Mouse (Mus musculus): Measurements from ENCODE around the gene Zfp592. TPM values are rescaled to one million over a fixed set of nuclear protein-coding genes. Genes with fewer than 3 reads are reported as not detected.
A peak's percentile ranks its signal among the peaks of the same experiment; 100 is the strongest.

Gene Zfp592
- total and polyA plus RNA-seq, 2 experiments from 2014 or later = 4.4 to 25.6 TPM

GRCm38 (mm10) chr7:81043023-81043620 is 49.6 kb downstream of the Zfp592 start:
- ATAC-seq (ENCODE audit: low FRiP score) (no peak), DNase-seq (ENCODE audit: low spot score) (peak; percentile 44)
- WGBS = 68% methylated on average over 5 of the region's 5 CpGs
- no peak overlapping the region for H3K4me3 ChIP-seq (ENCODE audit: low read depth, low read length)
- peak overlapping the region; percentile 33 for H3K27ac ChIP-seq (ENCODE audit: low read depth, low read length)
- H3K9me3 ChIP-seq (ENCODE audit: low read length) = no peaks in the 10 kb centered on the region
- no peak for TF ChIP-seq CTCF (IDR thresholded peaks at IDR 0.05)
- H3K27me3 ChIP-seq (ENCODE audit: insufficient read depth, low read length) = no peaks in the 10 kb centered on the region
- peaks cover 44% of the 10 kb centered on the region for H3K36me3 ChIP-seq (ENCODE audit: insufficient read depth, low read length)
- H3K4me2 ChIP-seq (ENCODE audit: low read depth, low read length, poor library complexity, severe bottlenecking) = no peak overlapping the region
- no peaks in the 10 kb centered on the region for H3K4me1 ChIP-seq (ENCODE audit: insufficient read depth, low read length)
- no peak overlapping the region for H3K9ac ChIP-seq (replicated peaks; ENCODE audit: low read length, poor library complexity, severe bottlenecking)

- ATAC-seq (ENCODE audit: low FRiP score) = no peak
- no peak overlapping the region for H3K4me3 ChIP-seq (ENCODE audit: low read depth, low read length)
- no peak for DNase-seq (ENCODE audit: low spot score)
- H3K27ac ChIP-seq (ENCODE audit: low read depth, low read length) = no peak overlapping the region
- H3K27me3 ChIP-seq (ENCODE audit: insufficient read depth, low read length) = no peaks in the 10 kb centered on the region
- no peaks in the 10 kb centered on the region for H3K9me3 ChIP-seq (ENCODE audit: low read length)
- no peak overlapping the region for H3K9ac ChIP-seq (replicated peaks; ENCODE audit: low read length, poor library complexity, severe bottlenecking)
- H3K4me1 ChIP-seq (ENCODE audit: insufficient read depth, low read length) = no peaks in the 10 kb centered on the region
- no peak overlapping the region for H3K4me2 ChIP-seq (ENCODE audit: low read depth, low read length, poor library complexity, severe bottlenecking)
- WGBS = 89% methylated on average over 3 of the region's 3 CpGs
- TF ChIP-seq CTCF (IDR thresholded peaks at IDR 0.05) = no peak
- no peaks in the 10 kb centered on the region; the same call in 1 of the 2 replicates for H3K36me3 ChIP-seq (ENCODE audit: insufficient read depth, low read length)
Measured at GRCm38 (mm10) chr7:81047847-81048246, 54.4 kb downstream of the Zfp592 start.

DNA sequence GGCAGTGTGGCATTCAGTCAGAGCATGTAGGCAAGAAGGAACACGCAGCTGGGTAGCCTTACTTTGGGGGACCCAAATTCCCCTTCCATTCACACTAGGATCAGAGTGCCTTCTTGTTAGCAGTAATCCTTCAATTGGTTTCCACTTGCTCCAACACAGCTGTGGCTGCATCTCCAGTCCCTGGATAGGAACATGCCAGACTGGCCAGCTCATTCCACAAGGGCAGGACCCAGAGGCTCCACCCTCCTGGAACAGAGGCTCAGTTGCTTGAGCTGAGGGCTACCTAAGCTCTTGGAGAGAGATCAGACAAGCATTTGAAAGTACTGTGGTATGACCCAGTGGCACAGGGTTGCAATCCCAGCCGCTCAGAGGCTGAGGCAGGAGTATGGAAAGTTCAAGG is 55.0 kb downstream of the Zfp592 start:
- H3K9ac ChIP-seq (replicated peaks; ENCODE audit: low read length, poor library complexity, severe bottlenecking) = no peak overlapping the region
- no peaks in the 10 kb centered on the region for H3K27me3 ChIP-seq (ENCODE audit: insufficient read depth, low read length)
- no peak overlapping the region for H3K4me2 ChIP-seq (ENCODE audit: low read depth, low read length, poor library complexity, severe bottlenecking)
- no peak overlapping the region for H3K27ac ChIP-seq (ENCODE audit: low read depth, low read length)
- TF ChIP-seq CTCF (IDR thresholded peaks at IDR 0.05) = no peak
- H3K36me3 ChIP-seq (ENCODE audit: insufficient read depth, low read length) = no peaks in the 10 kb centered on the region
- no peaks in the 10 kb centered on the region for H3K9me3 ChIP-seq (ENCODE audit: low read length)
- ATAC-seq (ENCODE audit: low FRiP score) (no peak), DNase-seq (ENCODE audit: low spot score) (no peak)
- H3K4me1 ChIP-seq (ENCODE audit: insufficient read depth, low read length) = no peaks in the 10 kb centered on the region
- H3K4me3 ChIP-seq (ENCODE audit: low read depth, low read length) = no peak overlapping the region
- 89% methylated on average over 2 of the region's 2 CpGs for WGBS

DNA sequence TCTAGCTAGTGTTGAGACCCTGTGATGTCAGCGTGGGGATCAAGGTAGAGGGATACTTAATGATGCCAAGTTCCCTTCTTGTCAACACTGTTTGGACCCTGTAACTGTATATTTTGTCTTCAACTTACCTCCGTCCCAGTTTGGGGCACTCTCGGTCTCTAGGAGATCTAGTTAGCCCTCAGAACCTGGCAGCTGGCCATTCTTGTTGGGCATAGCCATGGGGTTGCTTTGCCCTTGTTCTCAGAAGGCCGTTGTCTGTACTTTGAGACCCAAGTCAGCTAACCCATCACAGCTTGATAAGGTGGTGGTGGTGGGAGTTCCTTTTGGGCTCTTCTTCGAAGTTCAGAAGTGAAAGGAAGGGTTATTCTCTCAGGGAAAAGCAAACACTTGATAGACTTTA is 56.5 kb downstream of the Zfp592 start:
- 84% methylated on average over 5 of the region's 5 CpGs for WGBS
- Histone ChIP-seq H3K9me3 (ENCODE audit: low read length) (no peaks in the 10 kb centered on the region), H3K27ac (ENCODE audit: low read depth, low read length) (no peak overlapping the region), H3K4me2 (ENCODE audit: low read depth, low read length, poor library complexity, severe bottlenecking) (no peak overlapping the region), H3K9ac (replicated peaks; ENCODE audit: low read length, poor library complexity, severe bottlenecking) (no peak overlapping the region), H3K4me3 (ENCODE audit: low read depth, low read length) (no peak overlapping the region), H3K4me1 (ENCODE audit: insufficient read depth, low read length) (no peaks in the 10 kb centered on the region), H3K27me3 (ENCODE audit: insufficient read depth, low read length) (no peaks in the 10 kb centered on the region), H3K36me3 (ENCODE audit: insufficient read depth, low read length) (no peaks in the 10 kb centered on the region)
- ATAC-seq (ENCODE audit: low FRiP score) (no peak), DNase-seq (ENCODE audit: low spot score) (no peak)
- no peak for TF ChIP-seq CTCF (IDR thresholded peaks at IDR 0.05)

GRCm38 (mm10) chr7:81055709-81056370 is 62.4 kb downstream of the Zfp592 start:
- Histone ChIP-seq H3K4me1 (ENCODE audit: insufficient read depth, low read length) (no peaks in the 10 kb centered on the region), H3K27me3 (ENCODE audit: insufficient read depth, low read length) (no peaks in the 10 kb centered on the region), H3K27ac (ENCODE audit: low read depth, low read length) (no peak overlapping the region), H3K9ac (replicated peaks; ENCODE audit: low read length, poor library complexity, severe bottlenecking) (no peak overlapping the region), H3K4me2 (ENCODE audit: low read depth, low read length, poor library complexity, severe bottlenecking) (no peak overlapping the region), H3K36me3 (ENCODE audit: insufficient read depth, low read length) (no peaks in the 10 kb centered on the region), H3K4me3 (ENCODE audit: low read depth, low read length) (no peak overlapping the region), H3K9me3 (ENCODE audit: low read length) (no peaks in the 10 kb centered on the region)
- no peak for TF ChIP-seq CTCF (IDR thresholded peaks at IDR 0.05)
- 84% methylated on average over 11 of the region's 11 CpGs for WGBS
- no peak for ATAC-seq (ENCODE audit: low FRiP score)
- DNase-seq (ENCODE audit: low spot score) = no peak

GRCm38 (mm10) chr7:81057471-81057870 is 64.0 kb downstream of the Zfp592 start, which contains the start of gene Alpk3:
TSS of gene Alpk3 (plus strand) at chr7:81057600.
- no peak for TF ChIP-seq CTCF (IDR thresholded peaks at IDR 0.05)
- WGBS = 43% methylated on average over 27 of the region's 27 CpGs
- Histone ChIP-seq H3K27ac (ENCODE audit: low read depth, low read length) (no peak within 1 kb of the TSS), H3K4me3 (ENCODE audit: low read depth, low read length) (no peak within 1 kb of the TSS), H3K4me1 (ENCODE audit: insufficient read depth, low read length) (no peaks in the 10 kb centered on the region), H3K27me3 (ENCODE audit: insufficient read depth, low read length) (no peaks in the 10 kb centered on the region), H3K9ac (replicated peaks; ENCODE audit: low read length, poor library complexity, severe bottlenecking) (no peak within 1 kb of the TSS), H3K9me3 (ENCODE audit: low read length) (no peaks in the 10 kb centered on the region), H3K4me2 (ENCODE audit: low read depth, low read length, poor library complexity, severe bottlenecking) (no peak within 1 kb of the TSS), H3K36me3 (ENCODE audit: insufficient read depth, low read length) (no peaks in the 10 kb centered on the region)
- ATAC-seq (ENCODE audit: low FRiP score) = no peak
- DNase-seq (ENCODE audit: low spot score) = no peak
